13 mouse cellular contexts compared by ENCODE assay signal in the genomic region with DNA sequence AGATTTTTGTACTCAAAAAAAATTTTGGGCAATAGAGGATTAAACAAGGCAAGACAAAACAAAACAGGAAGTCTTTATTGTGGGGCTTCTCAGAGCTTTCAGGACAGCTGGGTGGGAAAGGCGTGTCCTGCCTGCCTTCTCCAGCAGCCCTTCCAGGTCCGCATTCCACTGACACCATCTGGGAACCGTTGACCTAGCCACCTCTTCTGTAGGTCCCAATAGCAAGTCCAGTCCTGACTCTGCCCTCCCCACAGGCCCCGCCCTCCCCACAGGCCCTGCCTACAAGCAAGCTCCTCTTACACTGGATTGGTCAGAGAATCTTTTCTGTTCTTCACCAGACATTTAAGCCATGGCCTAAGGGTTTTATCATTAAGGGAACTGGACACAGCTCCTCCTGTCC. TPM values are rescaled to one million over a fixed set of nuclear protein-coding genes. Genes with fewer than 3 reads are reported as not detected.
DNase-seq lines count a peak whose midpoint lies in the region; ATAC-seq and TF ChIP-seq lines count a peak whose summit lies in the region.
"Had no signal": no experiment of that assay in that cellular context is flagged by ENCODE, and none has a peak within 500 bp of the region (broad histone marks: within the 10 kb centered on the region; RNA-seq: fewer than 3 reads in every experiment).

No protein-coding gene starts in this region.

- no peaks in the 10 kb centered on the region for H3K4me1 ChIP-seq in forebrain, embryonic 11.5 days (replicated peaks; ENCODE audit: control insufficient read depth, insufficient read depth, low read length)
- H3K4me1 ChIP-seq in forebrain, embryonic 15.5 days, result no peaks in the 10 kb centered on the region
- H3K4me1 ChIP-seq in lung, postnatal 0 days (ENCODE audit: insufficient read depth, low read depth, low read length), result no peaks in the 10 kb centered on the region
- H3K4me1 ChIP-seq in lung, adult 2 months (ENCODE audit: control insufficient read depth, insufficient read depth, low read length), result no peaks in the 10 kb centered on the region
- 0 out of 2 replicates have a peak, but pooled peaks cover 2% of the 10 kb centered on the region for H3K4me1 ChIP-seq in intestine, embryonic 16.5 days (ENCODE audit: control insufficient read depth, insufficient read depth, low read length)
- no peaks in the 10 kb centered on the region; the same call in 1 of the 2 replicates for H3K4me1 ChIP-seq in stomach, embryonic 15.5 days
- H3K4me1 ChIP-seq: neural tube, embryonic 13.5 days had no signal

- WGBS in forebrain, embryonic 11.5 days, result 19% methylated on average over 4 of the region's 4 CpGs
- whole genome bisulfite sequencing in forebrain, embryonic 15.5 days, result 21% methylated on average over 4 of the region's 4 CpGs
- WGBS in lung, postnatal 0 days, result 11% methylated on average over 4 of the region's 4 CpGs
- 36% methylated on average over 4 of the region's 4 CpGs for WGBS in lung, adult 2 months
- 22% methylated on average over 4 of the region's 4 CpGs for WGBS in intestine, embryonic 16.5 days
- WGBS in stomach, embryonic 15.5 days, result 21% methylated on average over 4 of the region's 4 CpGs

- no peak for TF ChIP-seq EP300 in lung, postnatal 0 days (IDR thresholded peaks at IDR 0.05)

- no peaks in the 10 kb centered on the region for H3K9me3 ChIP-seq in forebrain, embryonic 11.5 days (ENCODE audit: control insufficient read depth, low read length)
- no peaks in the 10 kb centered on the region for H3K9me3 ChIP-seq in forebrain, embryonic 15.5 days
- no peaks in the 10 kb centered on the region for H3K9me3 ChIP-seq in lung, postnatal 0 days (ENCODE audit: low read length)
- no peaks in the 10 kb centered on the region for H3K9me3 ChIP-seq in intestine, embryonic 16.5 days (ENCODE audit: control insufficient read depth, low read length)
- H3K9me3 ChIP-seq in stomach, embryonic 15.5 days, result no peaks in the 10 kb centered on the region
- H3K9me3 ChIP-seq: embryonic facial prominence, embryonic 12.5 days; heart, embryonic 13.5 days; neural tube, embryonic 13.5 days had no signal

- H3K4me3 ChIP-seq in forebrain, embryonic 11.5 days (ENCODE audit: low read depth, low read length), result no peak overlapping the region
- no peak overlapping the region for H3K4me3 ChIP-seq in forebrain, embryonic 15.5 days
- H3K4me3 ChIP-seq in lung, postnatal 0 days (ENCODE audit: low read depth, low read length), result no peak overlapping the region
- no peak overlapping the region for H3K4me3 ChIP-seq in lung, adult 2 months (replicated peaks; ENCODE audit: extremely low read depth, low read depth, low read length)
- H3K4me3 ChIP-seq in intestine, embryonic 16.5 days (ENCODE audit: low read length), result no peak overlapping the region
- H3K4me3 ChIP-seq in stomach, embryonic 15.5 days (replicated peaks), result no peak overlapping the region
- H3K4me3 ChIP-seq: embryonic facial prominence, embryonic 12.5 days; heart, embryonic 13.5 days; neural tube, embryonic 13.5 days had no signal

- no peak for ATAC-seq in forebrain, embryonic 11.5 days (replicated peaks; ENCODE audit: low FRiP score)
- no peak for ATAC-seq in forebrain, embryonic 15.5 days (replicated peaks)
- peak; percentile 82 for ATAC-seq in lung, postnatal 0 days
- ATAC-seq in intestine, embryonic 16.5 days, result peak; percentile 82
- ATAC-seq in stomach, embryonic 15.5 days (ENCODE audit: insufficient read depth, low FRiP score, low read depth), result peak; percentile 70
- no peak for ATAC-seq in CD4-positive, CD25-positive, alpha-beta regulatory T cell, adult 4 months

- no peaks in the 10 kb centered on the region for H3K27me3 ChIP-seq in forebrain, embryonic 11.5 days (ENCODE audit: control insufficient read depth, insufficient read depth, low read length)
- H3K27me3 ChIP-seq in forebrain, embryonic 15.5 days, result no peaks in the 10 kb centered on the region
- H3K27me3 ChIP-seq in lung, postnatal 0 days (replicated peaks; ENCODE audit: insufficient read depth, low read length), result no peaks in the 10 kb centered on the region
- H3K27me3 ChIP-seq in intestine, embryonic 16.5 days (replicated peaks; ENCODE audit: control insufficient read depth, insufficient read depth, low read length), result no peaks in the 10 kb centered on the region
- no peaks in the 10 kb centered on the region for H3K27me3 ChIP-seq in stomach, embryonic 15.5 days (replicated peaks)
- H3K27me3 ChIP-seq: embryonic facial prominence, embryonic 12.5 days; neural tube, embryonic 13.5 days had no signal

- no peak for TF ChIP-seq CTCF in lung, postnatal 0 days (IDR thresholded peaks at IDR 0.05)
- TF ChIP-seq CTCF in lung, adult 2 months (IDR thresholded peaks at IDR 0.05; ENCODE audit: insufficient read depth, low read length), result no peak

- no peak overlapping the region for H3K4me2 ChIP-seq in forebrain, embryonic 11.5 days (ENCODE audit: low read depth, low read length, severe bottlenecking)
- no peak overlapping the region for H3K4me2 ChIP-seq in forebrain, embryonic 15.5 days (replicated peaks)
- H3K4me2 ChIP-seq in lung, postnatal 0 days (replicated peaks; ENCODE audit: low read depth, low read length), result no peak overlapping the region
- H3K4me2 ChIP-seq in intestine, embryonic 16.5 days (ENCODE audit: low read depth, low read length), result no peak overlapping the region
- H3K4me2 ChIP-seq in stomach, embryonic 15.5 days, result no peak overlapping the region
- H3K4me2 ChIP-seq: embryonic facial prominence, embryonic 12.5 days; heart, embryonic 13.5 days; neural tube, embryonic 13.5 days had no signal

- peak; percentile 68 for DNase-seq in forebrain, embryonic 11.5 days (ENCODE audit: low spot score)
- DNase-seq in lung, postnatal 0 days (ENCODE audit: low spot score), result peak; percentile 78
- DNase-seq in lung, adult 2 months, result no peak
- DNase-seq in right cerebral cortex, postnatal 36 days (ENCODE audit: low spot score in 2 of 2), result no peak
- DNase-seq: adrenal gland, postnatal 36 days; B cell, adult 2 months had no signal

- TF ChIP-seq POLR2A in lung, adult 2 months (IDR thresholded peaks at IDR 0.05; ENCODE audit: borderline replicate concordance, extremely low read depth, low read depth, low read length), result no peak

- H3K27ac ChIP-seq in forebrain, embryonic 11.5 days (ENCODE audit: low read depth, low read length), result no peak overlapping the region
- no peak overlapping the region for H3K27ac ChIP-seq in forebrain, embryonic 15.5 days (replicated peaks)
- H3K27ac ChIP-seq in lung, postnatal 0 days (ENCODE audit: low read length), result no peak overlapping the region
- 0 out of 2 replicates have a peak overlapping the region, but pooled peaks have one; percentile 36 for H3K27ac ChIP-seq in intestine, embryonic 16.5 days (ENCODE audit: low read length)
- H3K27ac ChIP-seq in stomach, embryonic 15.5 days, result no peak overlapping the region
- H3K27ac ChIP-seq: embryonic facial prominence, embryonic 12.5 days; heart, embryonic 13.5 days; neural tube, embryonic 13.5 days had no signal

- no peaks in the 10 kb centered on the region for H3K36me3 ChIP-seq in forebrain, embryonic 11.5 days (ENCODE audit: control insufficient read depth, insufficient read depth, low read length)
- no peaks in the 10 kb centered on the region for H3K36me3 ChIP-seq in forebrain, embryonic 15.5 days
- H3K36me3 ChIP-seq in lung, postnatal 0 days (ENCODE audit: insufficient read depth, low read length), result no peaks in the 10 kb centered on the region
- H3K36me3 ChIP-seq in intestine, embryonic 16.5 days (ENCODE audit: control insufficient read depth, insufficient read depth, low read length), result no peaks in the 10 kb centered on the region
- no peaks in the 10 kb centered on the region for H3K36me3 ChIP-seq in stomach, embryonic 15.5 days
- H3K36me3 ChIP-seq: embryonic facial prominence, embryonic 12.5 days; heart, embryonic 13.5 days; neural tube, embryonic 13.5 days had no signal

- no peak overlapping the region for H3K9ac ChIP-seq in forebrain, embryonic 11.5 days (ENCODE audit: low read length)
- no peak overlapping the region for H3K9ac ChIP-seq in forebrain, embryonic 15.5 days (replicated peaks)
- no peak overlapping the region for H3K9ac ChIP-seq in lung, postnatal 0 days (replicated peaks; ENCODE audit: low read depth)
- no peak overlapping the region for H3K9ac ChIP-seq in intestine, embryonic 16.5 days (ENCODE audit: low read depth, low read length)
- no peak overlapping the region for H3K9ac ChIP-seq in stomach, embryonic 15.5 days
- H3K9ac ChIP-seq: embryonic facial prominence, embryonic 12.5 days; heart, embryonic 13.5 days; neural tube, embryonic 13.5 days had no signal

RNA-seq across cellular contexts. Expression of a gene that starts 26.3 kb away (rescaled TPM):
- not detected in 2 replicates for polyA plus RNA-seq in forebrain, embryonic 11.5 days (2014; fragmentation: Nextera tagmentation; extraction: Ambion mirVana)
- polyA plus RNA-seq in forebrain, embryonic 15.5 days (2015; fragmentation: Nextera tagmentation; extraction: Ambion mirVana), result not detected in 2 replicates
- polyA plus RNA-seq in lung, postnatal 0 days (2015; fragmentation: Nextera tagmentation; extraction: Ambion mirVana), result 0.57 and 0.94 TPM in 2 replicates
- 3.5 and 4.9 TPM in 2 replicates for polyA plus RNA-seq in lung, adult 2 months (2012; rRNA removed)
- polyA plus RNA-seq in intestine, embryonic 16.5 days (2015; fragmentation: Nextera tagmentation; extraction: Ambion mirVana), result 0.95 and 0.98 TPM in 2 replicates
- 0.61 and 0.65 TPM in 2 replicates for polyA plus RNA-seq in stomach, embryonic 15.5 days (2015; fragmentation: Nextera tagmentation; extraction: Ambion mirVana)
- polyA plus RNA-seq in CD4-positive, CD25-positive, alpha-beta regulatory T cell, adult 4 months (2017; shearing (Covaris generic)), result 1 to 10 TPM; 1.8 to 2.7 TPM
- polyA plus RNA-seq: neural tube, embryonic 13.5 days had no signal

RNA-seq across cellular contexts. Expression of a gene that starts 47.4 kb away (rescaled TPM):
- polyA plus RNA-seq in forebrain, embryonic 11.5 days (2014; fragmentation: Nextera tagmentation; extraction: Ambion mirVana), result not detected in 2 replicates
- polyA plus RNA-seq in forebrain, embryonic 15.5 days (2015; fragmentation: Nextera tagmentation; extraction: Ambion mirVana), result not detected in 2 replicates
- 0.69 and 1.3 TPM in 2 replicates for polyA plus RNA-seq in lung, postnatal 0 days (2015; fragmentation: Nextera tagmentation; extraction: Ambion mirVana)
- 1.0 and 1.3 TPM in 2 replicates for polyA plus RNA-seq in lung, adult 2 months (2012; rRNA removed)
- polyA plus RNA-seq in intestine, embryonic 16.5 days (2015; fragmentation: Nextera tagmentation; extraction: Ambion mirVana), result 0.07 and 0.12 TPM in 2 replicates
- 0.22 TPM in 2 replicates for polyA plus RNA-seq in stomach, embryonic 15.5 days (2015; fragmentation: Nextera tagmentation; extraction: Ambion mirVana)
- polyA plus RNA-seq in CD4-positive, CD25-positive, alpha-beta regulatory T cell, adult 4 months (2017; shearing (Covaris generic)), result 10 to 100 TPM; 18.6 to 22.8 TPM
- polyA plus RNA-seq: embryonic facial prominence, embryonic 12.5 days; heart, embryonic 13.5 days; neural tube, embryonic 13.5 days had no signal

Comparison
In these comparisons a context has a peak if more than half of its experiments do, and no peak if none do; other contexts are left out.
1. DNase-seq: peak in forebrain, embryonic 11.5 days (single experiment) and lung, postnatal 0 days (single experiment); none in lung, adult 2 months (single experiment) and right cerebral cortex, postnatal 36 days (0 of 2).
2. ATAC-seq: peak in lung, postnatal 0 days (single experiment), intestine, embryonic 16.5 days (single experiment) and stomach, embryonic 15.5 days (single experiment); none in forebrain, embryonic 11.5 days (single experiment), forebrain, embryonic 15.5 days (single experiment) and CD4-positive, CD25-positive, alpha-beta regulatory T cell, adult 4 months (single experiment).